Mouse (Mus musculus) midbrain, embryonic 11.5 days (tissue): ENCODE measurements around the gene Fastk. TPM values are rescaled to one million over a fixed set of nuclear protein-coding genes. Genes with fewer than 3 reads are reported as not detected.

ENCODE experiments used
- ATAC-seq: fragments of 200-750 bp; cut with Nextera tagmentation; 2 replicates; pipeline ENCODE4 v1.8.0; 2017; ENCODE audit warnings: moderate TSS enrichment, moderate library complexity; ENCODE audit not compliant: low FRiP score
- DNase-seq: peaks from one replicate; pipeline ENCODE4 v3.0.0; 2015; ENCODE audit warnings: low spot score; ENCODE audit errors: missing footprints
- H3K27ac ChIP-seq: fragments of 300-500 bp; sonication (generic); 2 replicates; pipeline ENCODE4 v1.5.1; 2014; ENCODE audit warnings: low read depth, low read length
- H3K27me3 ChIP-seq: fragments of 300-500 bp; sonication (generic); 2 replicates; pipeline ENCODE4 v1.6.1; 2014; ENCODE audit warnings: mild to moderate bottlenecking, low read length, moderate library complexity, mixed read lengths; ENCODE audit not compliant: control insufficient read depth, insufficient read depth
- H3K36me3 ChIP-seq: fragments of 300-500 bp; sonication (generic); 2 replicates; pipeline ENCODE4 v1.6.1; 2014; ENCODE audit warnings: mild to moderate bottlenecking, low read length, moderate library complexity, mixed read lengths; ENCODE audit not compliant: control insufficient read depth, insufficient read depth
- H3K4me1 ChIP-seq: fragments of 300-500 bp; sonication (generic); 2 replicates; pipeline ENCODE4 v1.6.1; 2014; ENCODE audit warnings: low read length; ENCODE audit not compliant: control insufficient read depth, insufficient read depth
- H3K4me2 ChIP-seq: fragments of 300-500 bp; sonication (generic); 2 replicates; pipeline ENCODE4 v1.6.1; 2014; ENCODE audit warnings: mild to moderate bottlenecking, moderate library complexity
- H3K4me3 ChIP-seq: fragments of 300-500 bp; sonication (generic); 2 replicates; pipeline ENCODE4 v1.5.1; 2014; ENCODE audit warnings: low read depth, low read length
- H3K9ac ChIP-seq: fragments of 300-500 bp; sonication (generic); 2 replicates; pipeline ENCODE4 v1.6.1; 2014; ENCODE audit warnings: low read length
- H3K9me3 ChIP-seq: fragments of 300-500 bp; sonication (generic); 2 replicates; pipeline ENCODE4 v1.6.1; 2016; ENCODE audit warnings: low read length; ENCODE audit not compliant: control insufficient read depth
- WGBS: fragments of 180-500 bp; shearing (Covaris S2); extraction: QIAGEN DNeasy Blood & Tissue Kit; methylation state at CpG from one replicate; pipeline ENCODE4 v1.1.7; 2014; 5-methylcytosine and 5-hydroxymethylcytosine counted together
- polyA plus RNA-seq: library from polyadenylated mRNA; unstranded; fragments of >200 nt; fragmentation: Nextera tagmentation; extraction: Ambion mirVana; gene quantifications from 2 replicates; pipeline ENCODE4 v1.2.1, GENCODE M21; 2014

Fastk gene
- polyA plus RNA-seq: 79.3 and 84.6 TPM in 2 replicates

DNA sequence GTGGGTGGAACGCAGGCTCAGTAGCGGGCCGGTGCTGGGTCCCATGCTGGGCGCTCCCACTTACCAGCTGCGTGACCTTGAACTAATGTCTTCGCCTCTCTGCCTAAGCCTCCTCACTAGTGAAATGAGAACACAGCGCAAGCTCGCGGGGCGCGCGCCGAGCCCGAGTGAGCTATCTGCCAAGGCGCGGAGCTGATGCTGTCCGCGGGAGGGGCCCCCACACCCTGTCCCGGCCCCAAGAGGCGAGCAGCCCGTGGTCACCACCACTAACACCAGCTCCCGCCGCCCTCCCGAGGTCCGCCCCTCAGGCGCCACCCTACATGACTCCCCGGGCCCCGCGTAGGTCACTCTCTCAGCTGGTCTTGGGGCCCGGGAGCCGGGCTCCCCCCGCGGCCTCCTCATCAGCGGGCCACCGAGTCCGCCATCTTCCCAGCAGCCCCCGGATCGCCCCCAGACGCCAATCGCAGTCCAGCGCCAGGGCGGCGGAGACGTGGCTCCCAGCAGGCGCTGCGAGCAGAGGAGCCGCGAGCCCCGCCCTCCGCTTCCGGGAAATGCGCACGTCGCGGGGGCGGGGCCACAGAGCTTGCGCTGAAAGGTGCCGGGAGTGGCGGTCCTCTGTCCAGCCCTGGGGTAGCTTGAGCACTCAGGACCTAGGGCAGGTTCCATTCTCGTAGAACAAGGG is at the start of gene Fastk:
Gene Fastk (minus strand): TSS at position 542 of the 682 bp plus-strand sequence.
- Histone ChIP-seq H3K4me3 (peak within 1 kb of the TSS; percentile 93), H3K27ac (peak within 1 kb of the TSS; percentile 75), H3K4me2 (peak within 1 kb of the TSS; percentile 71), H3K36me3 (peaks cover 6% of the 10 kb centered on the region; the same call in 1 of the 2 replicates), H3K9me3 (no peaks in the 10 kb centered on the region), H3K4me1 (peaks cover 20% of the 10 kb centered on the region), H3K27me3 (no peaks in the 10 kb centered on the region; the same call in 1 of the 2 replicates), H3K9ac (peak within 1 kb of the TSS; percentile 95)
- ATAC-seq: peak; percentile 84
- peak; percentile 98 for DNase-seq
- under 1% methylated on average over 55 of the region's 60 CpGs for WGBS

DNA sequence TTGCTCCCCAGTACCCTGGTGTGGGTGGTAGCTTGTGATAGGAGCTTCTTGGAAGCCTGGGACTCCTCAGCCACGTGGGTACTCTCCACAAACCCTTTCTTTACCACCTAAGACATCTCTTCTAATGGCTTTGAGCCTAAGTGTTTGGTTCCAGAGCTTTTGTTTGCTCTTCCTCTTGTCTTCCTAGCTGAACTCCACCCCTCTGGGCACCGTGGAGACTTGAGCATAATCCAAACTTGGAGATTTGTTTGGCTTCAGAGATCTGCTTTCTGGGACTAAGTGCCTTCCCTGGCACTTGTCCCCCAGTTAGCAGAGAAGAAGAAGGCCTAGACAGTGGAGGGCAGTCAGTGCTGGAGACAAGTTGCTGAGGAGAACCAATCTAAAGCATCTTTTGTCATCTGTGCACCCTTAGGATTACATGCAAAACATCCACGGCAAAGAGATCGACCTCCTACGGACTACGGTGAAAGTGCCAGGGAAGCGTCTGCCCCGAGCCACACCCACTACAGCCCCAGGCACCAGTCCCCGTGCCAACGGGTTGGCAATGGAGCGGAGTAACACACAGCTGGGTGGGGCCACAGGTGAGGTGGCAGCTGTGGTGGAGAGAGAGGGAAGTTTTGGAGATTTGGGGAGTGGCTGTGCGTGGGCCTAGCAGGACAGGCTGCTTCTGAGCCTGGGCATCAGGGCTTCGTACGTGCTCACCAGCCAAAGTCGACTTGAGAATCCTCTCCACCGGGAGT is 47.6 kb upstream of the Fastk start:
- Histone ChIP-seq H3K4me3 (no peak overlapping the region), H3K27me3 (no peaks in the 10 kb centered on the region), H3K4me2 (no peak overlapping the region), H3K4me1 (no peaks in the 10 kb centered on the region), H3K36me3 (peaks cover 24% of the 10 kb centered on the region), H3K27ac (no peak overlapping the region), H3K9ac (no peak overlapping the region), H3K9me3 (no peaks in the 10 kb centered on the region)
- 92% methylated on average over 16 of the region's 16 CpGs for WGBS
- ATAC-seq (no peak), DNase-seq (no peak)

DNA sequence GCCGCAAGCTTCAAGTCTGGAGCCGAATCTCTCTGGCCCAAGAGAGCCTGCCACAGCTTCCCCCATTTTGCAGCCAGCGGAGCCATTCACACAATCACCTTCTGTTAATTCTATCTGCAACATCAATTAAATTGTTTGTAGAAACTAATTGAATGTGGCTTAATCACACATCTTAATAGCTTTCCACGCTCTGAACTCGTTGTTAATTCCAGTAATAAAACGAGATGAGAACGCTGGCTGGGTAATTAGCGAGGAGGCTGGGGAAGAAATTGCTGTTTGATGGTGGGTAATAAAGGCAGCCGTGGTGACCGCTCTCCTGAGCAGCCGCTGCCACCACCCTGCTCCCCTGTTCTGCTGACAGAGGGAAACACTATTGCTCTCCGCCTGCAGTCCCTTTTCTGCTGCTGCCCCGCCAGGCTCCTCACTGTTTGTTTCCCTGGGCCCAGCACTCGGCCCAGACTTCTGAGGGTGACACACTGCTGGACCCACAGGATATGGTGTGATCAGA is 45.4 kb upstream of the Fastk start:
- DNase-seq: no peak
- Histone ChIP-seq H3K27me3 (no peaks in the 10 kb centered on the region), H3K4me1 (peaks cover 1% of the 10 kb centered on the region; the same call in 1 of the 2 replicates), H3K4me2 (no peak overlapping the region), H3K4me3 (no peak overlapping the region), H3K9ac (no peak overlapping the region), H3K36me3 (peaks cover 28% of the 10 kb centered on the region), H3K27ac (no peak overlapping the region), H3K9me3 (no peaks in the 10 kb centered on the region)
- WGBS: 90% methylated on average over 14 of the region's 14 CpGs
- no peak for ATAC-seq

DNA sequence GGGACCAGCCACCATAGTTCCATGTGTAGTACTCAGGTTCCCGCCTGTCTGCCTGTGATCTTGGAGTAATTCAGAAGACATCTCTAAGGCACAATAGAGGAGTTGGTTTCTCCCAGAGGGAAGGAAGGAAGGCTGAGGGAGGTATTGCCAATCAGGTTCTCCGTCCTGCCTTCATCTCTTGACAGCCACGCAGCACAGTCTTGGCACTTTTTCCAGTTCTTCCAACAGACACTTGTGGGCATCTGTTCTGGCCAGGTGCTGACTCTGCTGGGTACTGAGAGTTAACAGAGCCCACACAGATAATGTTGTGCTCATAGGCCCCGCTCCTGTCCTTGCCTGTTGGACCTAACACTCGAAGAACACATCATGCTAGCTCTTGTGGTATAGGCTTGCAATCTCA is 41.7 kb upstream of the Fastk start:
- Histone ChIP-seq H3K4me2 (no peak overlapping the region), H3K27me3 (no peaks in the 10 kb centered on the region), H3K36me3 (peaks cover 30% of the 10 kb centered on the region; the same call in 1 of the 2 replicates), H3K27ac (no peak overlapping the region), H3K9me3 (no peaks in the 10 kb centered on the region), H3K4me3 (no peak overlapping the region), H3K4me1 (peaks cover 18% of the 10 kb centered on the region), H3K9ac (no peak overlapping the region)
- no peak for DNase-seq
- WGBS: 93% methylated on average over 5 of the region's 5 CpGs
- no peak for ATAC-seq

DNA sequence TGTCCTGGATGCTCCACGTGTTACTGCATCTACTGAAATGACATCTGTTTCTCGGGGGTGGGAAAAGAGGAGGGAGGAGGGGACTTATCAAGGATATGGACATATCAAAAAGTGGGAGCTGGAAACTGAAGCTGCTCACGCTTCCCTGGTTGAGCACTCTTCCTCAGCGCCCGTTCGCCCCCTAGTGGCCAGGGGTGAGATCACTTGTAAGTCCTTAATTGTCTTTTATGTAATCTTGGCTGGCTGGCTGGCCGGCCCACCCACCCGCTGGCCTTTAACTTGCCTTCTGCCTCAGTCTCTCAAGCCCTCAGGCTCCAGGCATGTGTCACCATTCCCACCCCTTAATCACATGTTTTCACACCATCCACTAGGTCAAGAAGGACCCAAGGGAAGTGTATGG is 41.0 kb upstream of the Fastk start:
- peak; percentile 1; the same call in 1 of the 2 replicates for ATAC-seq
- H3K9ac ChIP-seq: no peak overlapping the region
- H3K4me3 ChIP-seq: no peak overlapping the region
- no peak overlapping the region for H3K4me2 ChIP-seq
- no peak overlapping the region for H3K27ac ChIP-seq
- H3K27me3 ChIP-seq: no peaks in the 10 kb centered on the region
- peaks cover 24% of the 10 kb centered on the region for H3K4me1 ChIP-seq
- 3% methylated on average over 8 of the region's 8 CpGs for WGBS
- peaks cover 25% of the 10 kb centered on the region; the same call in 1 of the 2 replicates for H3K36me3 ChIP-seq
- peak; percentile 99 for DNase-seq
- H3K9me3 ChIP-seq: no peaks in the 10 kb centered on the region

DNA sequence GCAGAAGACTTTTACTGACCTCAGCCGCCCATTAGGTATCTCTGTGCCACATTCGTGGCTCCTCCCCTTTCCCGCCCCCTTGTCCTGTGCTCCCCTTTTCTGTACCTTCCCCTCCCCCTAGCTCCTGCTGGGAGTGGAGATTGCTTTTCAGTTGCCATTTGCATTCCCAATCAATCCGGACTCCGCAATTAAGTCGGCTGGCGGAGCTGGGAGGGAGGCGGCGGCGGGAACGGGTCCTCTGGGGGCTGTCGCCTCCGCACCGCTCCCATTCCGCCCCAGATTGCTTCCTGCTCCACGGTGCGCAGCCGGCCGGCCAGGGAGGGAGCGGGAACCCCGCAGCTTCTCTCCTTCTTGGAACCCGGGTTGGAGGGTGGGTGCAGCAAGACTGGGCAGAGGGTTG is 39.9 kb upstream of the Fastk start:
- peak overlapping the region; percentile 20; the same call in 1 of the 2 replicates for H3K9ac ChIP-seq
- WGBS: 16% methylated on average over 22 of the region's 22 CpGs
- no peak overlapping the region for H3K4me3 ChIP-seq
- H3K36me3 ChIP-seq: peaks cover 28% of the 10 kb centered on the region; the same call in 1 of the 2 replicates
- DNase-seq: peak; percentile 87
- H3K9me3 ChIP-seq: no peaks in the 10 kb centered on the region
- H3K27ac ChIP-seq: no peak overlapping the region
- H3K4me2 ChIP-seq: peak overlapping the region; percentile 25; the same call in 1 of the 2 replicates
- peaks cover 28% of the 10 kb centered on the region for H3K4me1 ChIP-seq
- ATAC-seq: peak; percentile 14; the same call in 1 of the 2 replicates
- no peaks in the 10 kb centered on the region for H3K27me3 ChIP-seq

DNA sequence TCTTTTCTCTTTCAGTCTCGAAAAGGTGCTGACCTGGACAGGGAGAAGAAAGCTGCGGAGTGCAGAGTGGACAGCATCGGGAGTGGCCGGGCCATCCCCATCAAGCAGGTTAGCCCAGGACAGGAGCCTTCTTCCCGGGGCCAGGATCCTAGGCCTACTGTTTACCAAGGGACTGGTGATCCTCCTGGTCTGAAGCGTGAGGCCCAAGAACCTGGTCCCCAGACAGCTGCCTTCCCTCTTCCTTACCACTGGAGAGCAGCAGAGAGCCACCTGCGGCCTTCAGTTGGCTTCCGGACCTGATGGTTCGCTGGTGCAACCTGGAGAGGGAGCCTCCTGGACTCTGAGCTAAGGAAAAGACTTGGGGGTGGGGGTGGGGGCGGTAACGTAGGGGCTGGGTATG is 38.2 kb upstream of the Fastk start:
- peak; percentile 34 for ATAC-seq
- Histone ChIP-seq H3K27ac (no peak overlapping the region), H3K9me3 (no peaks in the 10 kb centered on the region), H3K4me1 (peaks cover 28% of the 10 kb centered on the region), H3K27me3 (no peaks in the 10 kb centered on the region), H3K4me3 (no peak overlapping the region), H3K9ac (no peak overlapping the region), H3K36me3 (peaks cover 33% of the 10 kb centered on the region), H3K4me2 (no peak overlapping the region)
- DNase-seq: peak; percentile 95
- WGBS: 19% methylated on average over 11 of the region's 11 CpGs

DNA sequence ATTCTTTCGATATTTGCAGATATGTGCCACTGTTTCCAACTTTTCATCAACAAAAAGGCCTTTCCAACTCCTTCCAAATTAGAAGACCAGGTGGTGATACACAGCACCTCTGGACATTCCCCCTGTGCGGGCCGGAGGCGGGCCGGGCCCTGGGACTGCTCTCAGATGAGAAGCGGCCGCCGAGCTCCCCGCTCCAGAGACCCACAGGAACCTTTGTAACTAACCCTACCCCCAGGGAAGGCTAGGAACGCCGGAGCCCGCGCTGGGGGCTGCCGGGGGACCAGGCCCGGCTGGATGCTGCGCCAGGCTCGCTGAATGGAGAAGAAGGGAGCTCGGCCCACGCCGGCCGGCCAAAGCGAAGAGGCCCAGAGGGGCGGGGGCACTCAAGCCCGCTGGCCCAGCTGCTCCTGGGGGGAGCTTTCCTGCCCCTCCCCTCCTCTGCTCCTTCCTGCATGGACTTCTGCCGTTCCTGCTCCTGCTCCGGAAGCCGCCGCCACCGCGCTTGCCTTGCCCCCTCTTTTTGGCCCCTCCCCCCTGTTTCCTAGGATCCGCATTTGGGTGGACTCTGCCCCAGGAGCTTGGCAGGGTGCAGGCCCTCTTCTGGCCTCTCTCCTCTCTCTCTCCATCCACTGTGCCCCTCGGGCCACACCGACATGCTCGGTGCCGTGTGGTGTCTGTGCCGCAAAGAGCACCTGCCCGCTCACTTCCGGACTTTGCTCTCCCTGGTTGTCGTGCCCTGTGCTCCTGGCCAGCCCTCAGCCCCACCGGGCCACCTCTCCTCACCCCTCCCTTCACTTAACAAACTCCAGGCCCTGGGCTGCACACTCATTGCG is 37.4 kb upstream of the Fastk start:
- peaks cover 36% of the 10 kb centered on the region for H3K36me3 ChIP-seq
- 30% methylated on average over 41 of the region's 41 CpGs for WGBS
- peak; percentile 88 for DNase-seq
- H3K4me1 ChIP-seq: peaks cover 28% of the 10 kb centered on the region
- H3K4me2 ChIP-seq: peak overlapping the region; percentile 19; the same call in 1 of the 2 replicates
- no peaks in the 10 kb centered on the region for H3K27me3 ChIP-seq
- H3K9ac ChIP-seq: peak overlapping the region; percentile 36; the same call in 1 of the 2 replicates
- no peaks in the 10 kb centered on the region for H3K9me3 ChIP-seq
- ATAC-seq: peak; percentile 12; the same call in 1 of the 2 replicates
- H3K4me3 ChIP-seq: no peak overlapping the region
- no peak overlapping the region; the same call in 1 of the 2 replicates for H3K27ac ChIP-seq
